Mouse (Mus musculus) stomach, postnatal 0 days (tissue): ENCODE measurements around the gene Ankfn1.

Experiments used
- CTCF ChIP-seq: IDR thresholded peaks from 2 replicates; pipeline ENCODE4 v1.5.1; 2016; ENCODE audit warnings: antibody characterized with exemption, low read depth, mild to moderate bottlenecking, moderate library complexity
- EP300 ChIP-seq: optimal IDR thresholded peaks from 2 replicates; pipeline ENCODE3; 2016; ENCODE audit warnings: antibody characterized with exemption

DNA sequence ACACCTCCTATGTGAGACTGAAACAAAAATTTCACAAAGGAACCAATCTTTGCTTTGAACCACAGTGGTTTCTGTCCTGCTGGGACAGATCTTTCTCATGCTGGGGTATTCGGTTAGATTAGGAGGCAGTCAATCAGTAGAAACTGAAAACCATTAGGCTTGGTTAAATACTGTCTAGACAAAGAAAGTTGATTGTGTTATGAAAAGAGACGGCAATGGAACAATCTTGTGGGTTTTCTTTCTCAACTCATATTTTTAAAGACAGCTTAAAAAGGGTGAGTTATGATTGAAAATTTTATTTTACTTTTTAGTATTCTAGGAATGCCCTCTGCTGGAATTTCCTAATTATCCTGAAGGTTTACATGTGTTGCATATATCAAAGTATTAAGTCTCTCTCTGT is 191.1 kb downstream of the Ankfn1 start:
- TF ChIP-seq CTCF, result no peak
- no peak for TF ChIP-seq EP300
